Mouse (Mus musculus): ENCODE measurements around the gene Nr2c1. TPM values are rescaled to one million over a fixed set of nuclear protein-coding genes. Genes with fewer than 3 reads are reported as not detected.
A peak's percentile ranks its signal among the peaks of the same experiment; 100 is the strongest.

Nr2c1 gene
- polyA plus RNA-seq, 1 experiment, result 4.1 TPM

DNA sequence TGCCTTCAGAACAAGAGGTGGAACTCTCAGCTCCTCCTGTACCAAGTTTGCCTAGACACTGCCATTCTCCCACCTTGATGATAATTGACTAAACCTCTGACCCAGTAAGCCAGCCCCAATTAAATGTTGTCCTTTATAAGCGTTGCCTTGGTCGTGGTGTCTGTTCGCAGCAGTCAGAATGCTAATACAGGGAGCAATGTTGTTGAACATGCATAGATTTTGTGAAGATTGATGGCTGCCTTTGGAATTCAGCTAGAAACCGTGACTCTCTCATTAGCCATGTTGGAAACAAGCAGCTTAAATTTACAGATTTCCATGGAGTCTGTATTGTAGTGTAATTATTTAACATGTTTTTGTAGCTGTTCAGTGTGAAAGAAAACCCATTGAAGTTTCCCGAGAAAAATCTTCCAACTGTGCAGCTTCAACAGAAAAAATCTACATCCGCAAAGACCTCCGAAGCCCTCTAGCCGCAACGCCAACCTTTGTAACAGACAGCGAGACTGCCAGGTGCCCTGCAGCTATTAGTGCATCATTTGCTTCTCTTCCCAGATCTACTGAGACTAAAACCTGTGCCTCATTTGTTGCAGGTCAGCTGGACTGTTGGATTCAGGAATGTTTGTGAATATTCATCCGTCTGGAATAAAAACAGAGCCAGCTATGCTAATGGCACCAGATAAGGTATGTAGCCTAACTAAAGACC, 19.4 kb downstream of the Nr2c1 start:
- 86% methylated on average over 11 of the region's 11 CpGs for WGBS
- no peak overlapping the region for H3K4me3 ChIP-seq (ENCODE audit: insufficient read depth, low read depth, low read length)
- no peak for DNase-seq
- peaks cover 7% of the 10 kb centered on the region; the same call in 1 of the 2 replicates for H3K4me1 ChIP-seq (ENCODE audit: control insufficient read depth, insufficient read depth, low read length)
- peaks cover 14% of the 10 kb centered on the region; the same call in 1 of the 2 replicates for H3K36me3 ChIP-seq (ENCODE audit: control insufficient read depth, insufficient read depth, low read length)
- no peaks in the 10 kb centered on the region for H3K27me3 ChIP-seq (replicated peaks; ENCODE audit: control insufficient read depth, insufficient read depth, low read length)
- TF ChIP-seq CTCF (conservative IDR thresholded peaks at IDR 0.05; ENCODE audit: insufficient read depth, insufficient read length, low read depth, low read length) (no peak), POLR2A (IDR thresholded peaks at IDR 0.05; ENCODE audit: low read depth, low read length) (no peak)
- no peak overlapping the region for H3K27ac ChIP-seq (ENCODE audit: insufficient read depth, low read depth, low read length)

DNA sequence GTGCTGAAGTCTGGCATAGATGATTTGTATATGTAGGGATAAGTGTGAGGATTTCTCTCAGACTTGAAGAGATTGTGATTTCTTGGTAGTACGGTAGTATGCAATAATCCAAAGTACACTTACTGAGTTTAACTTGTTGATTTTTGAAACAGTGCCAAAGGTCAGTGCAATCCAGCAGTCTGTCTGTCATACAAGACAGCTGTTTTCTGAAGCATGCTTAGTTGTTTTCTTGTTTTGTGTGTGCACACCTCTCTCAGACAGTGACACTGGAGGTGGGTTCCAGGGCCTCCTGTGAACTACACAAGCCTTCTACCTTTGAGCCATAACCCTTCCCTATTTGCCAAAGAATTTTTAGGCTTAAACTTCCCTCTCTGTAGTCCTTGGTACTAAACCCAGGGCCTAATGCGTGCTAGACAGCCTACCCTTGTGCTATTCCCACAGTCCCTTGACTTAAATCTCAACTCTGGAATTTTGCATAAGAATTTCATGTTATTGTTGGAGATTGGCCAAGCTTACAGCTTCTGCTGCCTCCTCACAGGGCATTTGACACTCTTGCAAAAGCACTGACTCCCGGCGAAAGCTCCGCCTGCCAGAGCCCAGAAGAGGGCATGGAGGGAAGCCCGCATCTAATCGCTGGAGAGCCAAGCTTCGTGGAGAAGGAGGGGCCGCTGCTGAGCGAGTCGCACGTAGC, 23.8 kb downstream of the Nr2c1 start:
- no peak overlapping the region for H3K4me3 ChIP-seq (ENCODE audit: insufficient read depth, low read depth, low read length)
- H3K4me1 ChIP-seq (ENCODE audit: control insufficient read depth, insufficient read depth, low read length), result peaks cover 7% of the 10 kb centered on the region; the same call in 1 of the 2 replicates
- no peaks in the 10 kb centered on the region for H3K27me3 ChIP-seq (replicated peaks; ENCODE audit: control insufficient read depth, insufficient read depth, low read length)
- peak overlapping the region; percentile 55 for H3K27ac ChIP-seq (ENCODE audit: insufficient read depth, low read depth, low read length)
- peak; percentile 63 for DNase-seq
- WGBS, result 47% methylated on average over 12 of the region's 12 CpGs
- TF ChIP-seq POLR2A (IDR thresholded peaks at IDR 0.05; ENCODE audit: low read depth, low read length) (no peak), CTCF (conservative IDR thresholded peaks at IDR 0.05; ENCODE audit: insufficient read depth, insufficient read length, low read depth, low read length) (no peak)
- peaks cover 11% of the 10 kb centered on the region; the same call in 1 of the 2 replicates for H3K36me3 ChIP-seq (ENCODE audit: control insufficient read depth, insufficient read depth, low read length)

DNA sequence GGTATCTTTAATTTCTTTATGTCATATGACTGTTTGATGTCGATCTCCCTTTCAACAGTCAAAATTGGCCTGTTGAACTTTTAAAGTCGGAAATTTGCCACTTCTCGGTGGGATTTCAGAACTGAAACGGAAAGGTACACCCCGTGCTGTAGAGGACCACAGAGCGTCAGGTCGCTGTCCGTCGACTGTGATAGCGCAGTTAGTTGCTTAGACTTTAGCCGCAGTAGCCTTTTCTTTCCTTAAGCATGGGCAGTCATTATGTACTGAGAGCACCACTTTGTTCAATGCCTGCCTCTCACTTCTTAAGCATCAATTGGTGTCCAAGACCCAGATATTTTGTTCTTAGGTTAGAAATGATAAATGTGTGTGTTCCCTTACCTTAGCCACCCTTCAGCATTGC, 24.3 kb downstream of the Nr2c1 start:
- no peaks in the 10 kb centered on the region for H3K27me3 ChIP-seq (replicated peaks; ENCODE audit: control insufficient read depth, insufficient read depth, low read length)
- no peak overlapping the region for H3K27ac ChIP-seq (ENCODE audit: insufficient read depth, low read depth, low read length)
- H3K36me3 ChIP-seq (ENCODE audit: control insufficient read depth, insufficient read depth, low read length), result peaks cover 11% of the 10 kb centered on the region; the same call in 1 of the 2 replicates
- WGBS, result 78% methylated on average over 11 of the region's 11 CpGs
- no peak for DNase-seq
- H3K4me1 ChIP-seq (ENCODE audit: control insufficient read depth, insufficient read depth, low read length), result peaks cover 7% of the 10 kb centered on the region; the same call in 1 of the 2 replicates
- TF ChIP-seq CTCF (conservative IDR thresholded peaks at IDR 0.05; ENCODE audit: insufficient read depth, insufficient read length, low read depth, low read length), result no peak
- TF ChIP-seq POLR2A (IDR thresholded peaks at IDR 0.05; ENCODE audit: low read depth, low read length), result no peak
- no peak overlapping the region for H3K4me3 ChIP-seq (ENCODE audit: insufficient read depth, low read depth, low read length)

DNA sequence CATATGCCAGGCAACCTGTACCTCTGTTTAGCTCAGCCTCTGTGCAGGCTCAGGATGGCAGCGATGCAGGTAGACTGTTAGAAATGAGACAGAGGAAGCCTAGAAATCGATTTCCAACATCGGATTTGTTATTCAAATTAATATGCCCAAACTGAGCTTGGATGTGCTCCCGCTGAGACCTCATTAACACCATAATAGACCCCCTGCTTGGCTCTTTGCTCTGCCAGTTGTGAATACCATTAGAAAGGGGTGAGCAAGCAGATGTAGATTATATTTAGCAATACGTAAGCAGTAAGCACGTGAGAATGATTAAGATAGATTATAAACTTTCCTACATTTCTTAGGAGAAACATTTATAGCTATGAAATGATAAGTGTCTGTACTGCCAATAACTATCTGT, 24.9 kb downstream of the Nr2c1 start:
- DNase-seq, result no peak
- peaks cover 7% of the 10 kb centered on the region; the same call in 1 of the 2 replicates for H3K4me1 ChIP-seq (ENCODE audit: control insufficient read depth, insufficient read depth, low read length)
- H3K27ac ChIP-seq (ENCODE audit: insufficient read depth, low read depth, low read length), result no peak overlapping the region
- H3K27me3 ChIP-seq (replicated peaks; ENCODE audit: control insufficient read depth, insufficient read depth, low read length), result no peaks in the 10 kb centered on the region
- no peak for TF ChIP-seq CTCF (conservative IDR thresholded peaks at IDR 0.05; ENCODE audit: insufficient read depth, insufficient read length, low read depth, low read length)
- no peak overlapping the region for H3K4me3 ChIP-seq (ENCODE audit: insufficient read depth, low read depth, low read length)
- peaks cover 8% of the 10 kb centered on the region; the same call in 1 of the 2 replicates for H3K36me3 ChIP-seq (ENCODE audit: control insufficient read depth, insufficient read depth, low read length)
- WGBS, result 88% methylated on average over 6 of the region's 6 CpGs

DNA sequence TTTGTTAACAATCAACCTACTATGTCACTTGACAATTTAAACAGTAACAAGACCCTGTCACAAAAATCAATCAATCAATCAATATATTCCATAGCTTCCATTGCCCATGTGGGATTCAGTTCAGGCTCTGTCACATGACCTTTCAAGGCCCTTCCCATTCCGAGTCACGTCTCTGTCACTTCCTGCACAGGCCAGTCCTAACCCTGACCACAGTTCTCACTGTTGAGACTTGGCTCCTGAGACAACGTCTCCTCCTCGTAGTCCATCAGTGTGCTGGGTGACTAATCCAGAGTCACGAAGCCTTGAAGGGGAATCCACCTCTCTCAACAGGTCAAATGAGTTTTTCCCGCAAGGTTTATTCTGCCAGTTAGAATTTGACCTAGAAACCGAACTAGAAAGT, 26.8 kb downstream of the Nr2c1 start:
- no peak overlapping the region for H3K4me3 ChIP-seq (ENCODE audit: insufficient read depth, low read depth, low read length)
- 57% methylated on average over 7 of the region's 7 CpGs for WGBS
- DNase-seq, result peak; percentile 6
- 0 out of 2 replicates have a peak, but pooled peaks cover 1% of the 10 kb centered on the region for H3K36me3 ChIP-seq (ENCODE audit: control insufficient read depth, insufficient read depth, low read length)
- TF ChIP-seq POLR2A (IDR thresholded peaks at IDR 0.05; ENCODE audit: low read depth, low read length), result no peak
- peaks cover 7% of the 10 kb centered on the region; the same call in 1 of the 2 replicates for H3K4me1 ChIP-seq (ENCODE audit: control insufficient read depth, insufficient read depth, low read length)
- H3K27ac ChIP-seq (ENCODE audit: insufficient read depth, low read depth, low read length), result no peak overlapping the region
- H3K27me3 ChIP-seq (replicated peaks; ENCODE audit: control insufficient read depth, insufficient read depth, low read length), result no peaks in the 10 kb centered on the region

DNA sequence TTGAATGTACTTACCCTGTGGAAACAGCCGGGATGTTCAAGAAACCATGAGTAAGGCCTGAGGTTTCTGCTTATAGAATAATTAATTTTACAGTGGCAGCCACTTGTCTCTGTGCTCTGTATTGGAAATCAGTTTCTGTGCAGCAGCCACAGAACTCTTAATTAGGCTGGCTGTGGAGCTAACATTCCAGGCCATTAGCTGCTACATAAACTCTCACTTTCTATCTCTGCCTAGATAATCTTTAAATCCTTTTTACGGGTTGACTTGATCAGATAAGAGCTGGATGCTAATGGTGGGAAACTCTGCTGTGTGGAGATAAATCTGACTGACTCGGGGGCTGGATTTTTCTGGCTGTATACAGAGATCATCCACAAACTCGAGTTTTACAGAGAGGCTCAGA, 35.4 kb downstream of the Nr2c1 start:
- H3K27ac ChIP-seq (ENCODE audit: insufficient read depth, low read depth, low read length), result no peak overlapping the region
- 62% methylated on average over 4 of the region's 4 CpGs for WGBS

More for the DNA sequence above, 35.4 kb downstream of the Nr2c1 start:
- H3K4me3 ChIP-seq (ENCODE audit: insufficient read depth, low read depth, low read length), result no peak overlapping the region
- no peak for DNase-seq
- H3K4me1 ChIP-seq (ENCODE audit: control insufficient read depth, insufficient read depth, low read length), result no peaks in the 10 kb centered on the region
- H3K27me3 ChIP-seq (replicated peaks; ENCODE audit: control insufficient read depth, insufficient read depth, low read length), result no peaks in the 10 kb centered on the region
- TF ChIP-seq CTCF (conservative IDR thresholded peaks at IDR 0.05; ENCODE audit: insufficient read depth, insufficient read length, low read depth, low read length) (no peak), POLR2A (IDR thresholded peaks at IDR 0.05; ENCODE audit: low read depth, low read length) (no peak)
- H3K36me3 ChIP-seq (ENCODE audit: control insufficient read depth, insufficient read depth, low read length), result no peaks in the 10 kb centered on the region; the same call in 1 of the 2 replicates

Measured in kidney, adult 2 months (tissue).